Mouse (Mus musculus): Measurements from ENCODE around the gene Anks3. TPM values are rescaled to one million over a fixed set of nuclear protein-coding genes. Genes with fewer than 3 reads are reported as not detected.
A peak's percentile ranks its signal among the peaks of the same experiment; 100 is the strongest.

Gene Anks3
- polyA plus RNA-seq, 1 experiment from 2014 or later = 44.9 TPM

DNA sequence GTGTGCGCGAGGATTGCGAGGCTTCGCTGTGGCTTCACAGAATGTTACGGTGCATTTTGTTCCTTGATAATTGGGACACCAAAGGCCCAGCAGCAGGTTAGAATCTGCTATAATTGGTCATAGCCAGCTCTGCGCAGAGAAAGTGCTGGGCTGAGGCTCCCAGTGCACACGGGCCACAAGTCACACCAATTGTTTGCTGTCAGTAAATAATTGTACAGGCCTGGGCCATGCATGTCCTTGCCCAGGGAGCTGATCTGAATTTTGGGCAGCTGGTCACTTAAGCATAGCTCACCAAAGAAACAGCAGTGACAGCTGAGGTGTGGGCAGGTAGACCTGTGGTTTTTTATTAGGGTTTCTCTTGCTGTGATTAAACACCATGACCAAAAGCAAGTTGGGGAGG lies 36.0 kb downstream of the Anks3 start:
- ATAC-seq (ENCODE audit: insufficient read depth, low FRiP score, low TSS enrichment) (no peak), DNase-seq (ENCODE audit: low spot score) (no peak)
- no peaks in the 10 kb centered on the region for H3K27me3 ChIP-seq (ENCODE audit: control insufficient read depth, insufficient read depth, low read length)
- H3K27ac ChIP-seq (ENCODE audit: low read depth, low read length) = no peak overlapping the region
- no peaks in the 10 kb centered on the region for H3K9me3 ChIP-seq (ENCODE audit: control insufficient read depth, low read length)
- H3K9ac ChIP-seq (ENCODE audit: low read length) = no peak overlapping the region
- H3K4me1 ChIP-seq (ENCODE audit: control insufficient read depth, insufficient read depth, low read length) = no peaks in the 10 kb centered on the region
- H3K4me2 ChIP-seq (ENCODE audit: low read depth) = no peak overlapping the region
- H3K4me3 ChIP-seq (ENCODE audit: low read depth, low read length) = no peak overlapping the region
- WGBS = 96% methylated on average over 7 of the region's 7 CpGs
- peaks cover 8% of the 10 kb centered on the region for H3K36me3 ChIP-seq (ENCODE audit: control insufficient read depth, insufficient read depth, low read length)

DNA sequence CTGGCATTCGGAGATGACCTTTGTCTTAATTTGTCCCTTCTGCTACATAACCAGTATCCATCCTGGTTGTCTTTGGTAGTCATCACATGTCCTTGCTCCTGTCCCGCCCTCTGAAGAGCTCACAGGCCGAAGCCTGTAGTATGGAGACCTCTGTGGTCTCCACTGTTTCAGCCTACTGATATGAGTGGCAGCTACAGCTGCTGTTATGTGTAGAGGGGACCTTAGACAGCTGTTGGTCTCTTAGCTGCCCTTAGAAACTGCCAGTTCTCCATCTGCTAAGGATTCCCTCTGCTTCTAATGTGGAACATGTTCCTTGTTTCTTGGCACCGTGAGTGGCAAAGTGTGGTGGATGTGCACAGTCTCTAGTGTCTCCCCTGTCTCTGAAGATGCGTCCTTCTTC lies 40.0 kb downstream of the Anks3 start:
- Histone ChIP-seq H3K36me3 (ENCODE audit: control insufficient read depth, insufficient read depth, low read length) (peaks cover 4% of the 10 kb centered on the region), H3K27ac (ENCODE audit: low read depth, low read length) (no peak overlapping the region), H3K9me3 (ENCODE audit: control insufficient read depth, low read length) (no peaks in the 10 kb centered on the region), H3K27me3 (ENCODE audit: control insufficient read depth, insufficient read depth, low read length) (no peaks in the 10 kb centered on the region), H3K9ac (ENCODE audit: low read length) (no peak overlapping the region), H3K4me1 (ENCODE audit: control insufficient read depth, insufficient read depth, low read length) (no peaks in the 10 kb centered on the region), H3K4me3 (ENCODE audit: low read depth, low read length) (no peak overlapping the region), H3K4me2 (ENCODE audit: low read depth) (no peak overlapping the region)
- DNase-seq (ENCODE audit: low spot score) = no peak
- WGBS = 93% methylated on average over 5 of the region's 5 CpGs
- ATAC-seq (ENCODE audit: insufficient read depth, low FRiP score, low TSS enrichment) = no peak

DNA sequence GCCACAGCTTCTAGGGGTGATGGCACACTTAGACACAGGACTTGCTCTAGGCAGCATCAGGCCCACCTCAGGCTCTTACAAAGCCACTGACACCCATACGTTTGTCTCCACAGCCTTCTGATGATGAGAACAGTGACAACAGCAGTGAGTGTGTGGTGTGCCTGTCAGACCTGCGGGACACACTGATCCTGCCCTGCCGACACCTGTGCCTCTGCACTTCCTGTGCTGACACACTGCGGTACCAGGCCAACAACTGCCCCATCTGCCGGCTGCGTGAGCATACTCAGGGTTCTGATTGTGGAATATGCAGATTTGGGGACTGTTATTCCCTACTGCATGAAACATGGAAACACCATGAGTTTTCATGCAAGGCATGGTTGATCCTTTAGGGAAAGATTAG lies 41.5 kb downstream of the Anks3 start:
- peaks cover 2% of the 10 kb centered on the region; the same call in 1 of the 2 replicates for H3K36me3 ChIP-seq (ENCODE audit: control insufficient read depth, insufficient read depth, low read length)
- H3K4me3 ChIP-seq (ENCODE audit: low read depth, low read length) = no peak overlapping the region
- H3K27me3 ChIP-seq (ENCODE audit: control insufficient read depth, insufficient read depth, low read length) = no peaks in the 10 kb centered on the region
- no peak overlapping the region for H3K27ac ChIP-seq (ENCODE audit: low read depth, low read length)
- H3K9ac ChIP-seq (ENCODE audit: low read length) = no peak overlapping the region
- DNase-seq (ENCODE audit: low spot score) = no peak
- H3K9me3 ChIP-seq (ENCODE audit: control insufficient read depth, low read length) = no peaks in the 10 kb centered on the region
- ATAC-seq (ENCODE audit: insufficient read depth, low FRiP score, low TSS enrichment) = no peak
- no peaks in the 10 kb centered on the region for H3K4me1 ChIP-seq (ENCODE audit: control insufficient read depth, insufficient read depth, low read length)
- no peak overlapping the region for H3K4me2 ChIP-seq (ENCODE audit: low read depth)
- 87% methylated on average over 6 of the region's 6 CpGs for WGBS

DNA sequence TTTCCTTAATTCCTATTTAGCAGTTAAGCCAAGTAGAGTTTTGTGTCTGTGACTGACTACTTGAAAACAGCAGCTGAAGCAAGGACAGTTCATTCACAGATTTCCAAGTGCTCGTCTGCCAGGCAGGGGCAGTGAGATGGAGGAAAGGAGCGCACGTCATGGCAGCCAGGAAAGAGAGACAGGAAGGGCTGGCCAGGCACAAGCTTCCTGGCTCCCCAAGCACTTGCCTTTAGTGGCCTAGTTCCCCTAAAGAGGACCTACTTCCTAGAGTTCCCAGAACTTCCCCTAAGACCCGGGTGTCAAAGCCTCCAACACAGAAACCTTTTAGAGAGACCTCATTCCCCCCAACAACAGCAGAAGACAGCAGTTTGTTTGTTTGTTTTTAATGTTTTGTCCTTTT lies 43.4 kb downstream of the Anks3 start:
- 80% methylated on average over 4 of the region's 4 CpGs for WGBS
- Histone ChIP-seq H3K9ac (ENCODE audit: low read length) (no peak overlapping the region), H3K4me3 (ENCODE audit: low read depth, low read length) (no peak overlapping the region)

DNA sequence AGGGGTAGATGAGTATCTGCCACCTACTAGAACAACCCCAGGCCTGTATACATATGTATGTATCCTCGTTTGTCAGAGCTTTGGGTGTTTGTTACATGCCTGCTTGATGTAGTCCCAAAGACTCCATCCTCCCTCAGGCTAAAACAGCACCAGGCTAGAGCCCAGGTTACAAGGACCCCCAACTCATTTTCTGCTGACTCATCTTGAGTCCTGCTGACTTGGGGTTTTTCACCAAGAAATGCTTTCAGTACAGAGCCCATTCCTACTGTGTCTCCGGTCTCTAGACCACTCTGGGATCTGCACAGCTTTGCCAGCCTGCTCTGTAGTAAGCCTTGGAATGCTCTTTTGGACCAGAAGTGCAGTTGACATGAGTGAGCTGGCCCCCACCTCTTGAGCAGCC lies 47.4 kb downstream of the Anks3 start:
- no peak overlapping the region for H3K4me2 ChIP-seq (ENCODE audit: low read depth)
- ATAC-seq (ENCODE audit: insufficient read depth, low FRiP score, low TSS enrichment) (no peak), DNase-seq (ENCODE audit: low spot score) (no peak)
- H3K9ac ChIP-seq (ENCODE audit: low read length) = no peak overlapping the region
- no peak overlapping the region for H3K4me3 ChIP-seq (ENCODE audit: low read depth, low read length)
- peaks cover 3% of the 10 kb centered on the region for H3K36me3 ChIP-seq (ENCODE audit: control insufficient read depth, insufficient read depth, low read length)
- no peaks in the 10 kb centered on the region for H3K9me3 ChIP-seq (ENCODE audit: control insufficient read depth, low read length)
- 82% methylated on average over 2 of the region's 2 CpGs for WGBS
- no peaks in the 10 kb centered on the region for H3K4me1 ChIP-seq (ENCODE audit: control insufficient read depth, insufficient read depth, low read length)
- no peak overlapping the region for H3K27ac ChIP-seq (ENCODE audit: low read depth, low read length)
- H3K27me3 ChIP-seq (ENCODE audit: control insufficient read depth, insufficient read depth, low read length) = no peaks in the 10 kb centered on the region

More for the DNA sequence above, 43.4 kb downstream of the Anks3 start:
- Histone ChIP-seq H3K4me1 (ENCODE audit: control insufficient read depth, insufficient read depth, low read length) (no peaks in the 10 kb centered on the region), H3K27me3 (ENCODE audit: control insufficient read depth, insufficient read depth, low read length) (no peaks in the 10 kb centered on the region), H3K9me3 (ENCODE audit: control insufficient read depth, low read length) (no peaks in the 10 kb centered on the region), H3K36me3 (ENCODE audit: control insufficient read depth, insufficient read depth, low read length) (peaks cover 2% of the 10 kb centered on the region), H3K27ac (ENCODE audit: low read depth, low read length) (no peak overlapping the region), H3K4me2 (ENCODE audit: low read depth) (no peak overlapping the region)
- no peak for DNase-seq (ENCODE audit: low spot score)
- no peak for ATAC-seq (ENCODE audit: insufficient read depth, low FRiP score, low TSS enrichment)

DNA sequence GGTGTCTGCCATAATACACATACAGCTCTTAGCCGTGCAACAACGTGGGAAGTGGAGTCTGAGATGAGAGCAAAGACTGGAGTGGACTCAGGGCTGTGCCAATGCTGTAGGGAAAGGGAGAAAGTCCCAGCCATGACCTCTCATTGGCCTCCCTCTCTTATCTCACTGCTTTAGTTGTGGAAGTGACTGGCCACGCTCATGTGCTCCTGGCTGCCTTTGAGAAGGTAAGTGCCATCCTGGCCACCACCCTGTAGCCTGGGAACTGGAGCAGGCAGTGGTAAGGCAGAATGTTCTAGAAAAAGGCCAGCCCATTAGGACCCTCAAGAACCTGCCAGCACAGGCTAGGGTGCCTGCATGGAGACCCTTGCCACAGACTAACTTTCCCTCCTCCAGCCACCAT lies 48.1 kb downstream of the Anks3 start:
- WGBS = 93% methylated on average over 3 of the region's 3 CpGs
- no peak for DNase-seq (ENCODE audit: low spot score)

DNA sequence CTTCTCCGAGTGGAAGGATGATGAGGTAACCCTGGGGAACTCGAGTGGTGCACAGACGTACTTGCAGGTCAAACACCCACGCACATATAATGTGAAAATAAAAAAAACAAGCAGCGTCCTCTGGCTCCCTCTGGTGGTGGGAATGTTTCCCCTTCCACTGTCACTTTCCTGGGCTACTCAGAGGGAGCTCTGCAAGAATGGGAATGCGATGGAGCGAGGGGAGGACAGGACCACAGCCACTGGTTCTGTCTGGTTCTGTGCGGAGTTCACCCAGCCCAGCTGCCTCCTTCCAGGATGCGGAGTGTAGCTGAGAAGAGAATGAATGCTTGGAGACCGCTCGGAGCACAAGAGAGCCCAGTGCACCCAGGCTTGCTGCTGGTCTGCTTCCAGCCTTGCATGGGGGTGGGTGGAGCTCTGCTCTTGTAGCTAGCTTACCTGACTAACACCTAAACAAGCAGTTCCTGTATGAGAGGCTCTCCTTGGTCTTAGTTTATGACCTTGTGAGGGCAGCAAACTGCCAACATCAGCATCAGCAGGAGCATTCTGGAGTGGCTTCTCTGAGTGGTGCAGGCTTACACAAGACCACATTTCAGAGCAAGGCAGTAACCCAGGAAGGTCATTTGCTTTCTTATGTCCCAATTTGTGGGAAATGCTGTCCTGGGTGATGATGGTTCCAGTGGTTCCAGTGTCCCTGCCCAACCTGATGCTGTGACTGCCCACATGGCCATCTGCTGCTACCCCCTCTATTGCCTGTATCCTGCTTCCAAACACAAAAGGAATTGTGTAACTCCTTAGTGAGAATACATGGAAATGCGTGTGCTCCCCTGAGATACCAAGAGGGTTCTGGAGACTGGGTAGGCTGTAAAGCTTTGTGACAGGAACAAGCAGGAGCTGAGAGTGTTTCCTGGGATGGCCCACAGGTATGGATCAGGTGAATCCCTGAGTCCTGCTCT lies 49.9 kb downstream of the Anks3 start:
- no peak overlapping the region for H3K27ac ChIP-seq (ENCODE audit: low read depth, low read length)
- ATAC-seq (ENCODE audit: insufficient read depth, low FRiP score, low TSS enrichment) = no peak

More for the DNA sequence above, 48.1 kb downstream of the Anks3 start:
- H3K36me3 ChIP-seq (ENCODE audit: control insufficient read depth, insufficient read depth, low read length) = peaks cover 4% of the 10 kb centered on the region
- no peak overlapping the region for H3K4me2 ChIP-seq (ENCODE audit: low read depth)
- H3K9me3 ChIP-seq (ENCODE audit: control insufficient read depth, low read length) = no peaks in the 10 kb centered on the region
- no peaks in the 10 kb centered on the region for H3K27me3 ChIP-seq (ENCODE audit: control insufficient read depth, insufficient read depth, low read length)
- H3K27ac ChIP-seq (ENCODE audit: low read depth, low read length) = no peak overlapping the region
- H3K4me3 ChIP-seq (ENCODE audit: low read depth, low read length) = no peak overlapping the region
- no peak overlapping the region for H3K9ac ChIP-seq (ENCODE audit: low read length)
- ATAC-seq (ENCODE audit: insufficient read depth, low FRiP score, low TSS enrichment) = no peak
- no peaks in the 10 kb centered on the region for H3K4me1 ChIP-seq (ENCODE audit: control insufficient read depth, insufficient read depth, low read length)

DNA sequence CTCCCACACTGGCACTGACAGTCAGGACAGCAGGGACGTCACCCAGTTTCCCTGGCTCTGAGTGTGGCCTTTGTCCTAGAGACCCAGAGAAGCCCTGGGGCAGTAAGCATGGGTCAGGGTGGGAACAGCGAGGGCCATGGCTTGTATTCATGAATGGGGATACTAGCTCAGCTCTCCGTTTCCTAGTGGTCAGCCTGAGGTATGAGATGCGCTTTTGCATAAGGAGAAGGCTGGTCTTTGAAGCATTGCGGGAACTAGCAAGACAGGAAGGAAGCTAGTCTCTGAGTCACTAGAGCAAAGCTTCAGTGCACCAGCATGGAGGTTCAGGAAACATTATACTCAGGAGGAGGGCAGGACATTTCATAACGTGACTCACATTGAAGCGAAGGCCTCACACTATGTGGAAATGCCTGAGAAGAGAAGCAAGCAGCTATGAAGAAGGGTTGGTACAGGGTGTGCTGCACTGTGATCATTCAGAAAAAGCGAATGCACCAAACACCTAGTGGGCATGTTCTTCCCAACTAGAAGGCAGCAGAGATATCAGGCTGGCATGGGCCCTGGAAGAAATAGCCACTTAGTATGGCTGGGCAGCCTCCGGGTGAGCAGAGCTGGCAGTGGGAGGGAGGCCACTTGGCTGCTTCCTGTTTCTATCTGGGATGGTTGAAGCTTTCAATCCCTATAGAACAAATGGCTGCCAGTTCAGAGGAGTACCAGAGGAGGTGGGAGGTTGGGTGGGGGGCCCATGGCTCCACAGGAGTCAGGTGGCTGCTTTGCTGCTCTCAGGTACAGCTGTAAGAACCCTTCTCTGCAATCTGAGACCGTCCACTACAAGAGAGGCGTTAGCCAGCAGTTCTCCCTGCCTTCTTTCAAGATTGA lies 50.9 kb downstream of the Anks3 start:
- H3K36me3 ChIP-seq (ENCODE audit: control insufficient read depth, insufficient read depth, low read length) = peaks cover 6% of the 10 kb centered on the region
- H3K4me1 ChIP-seq (ENCODE audit: control insufficient read depth, insufficient read depth, low read length) = no peaks in the 10 kb centered on the region
- H3K9ac ChIP-seq (ENCODE audit: low read length) = no peak overlapping the region
- DNase-seq (ENCODE audit: low spot score) (no peak), ATAC-seq (ENCODE audit: insufficient read depth, low FRiP score, low TSS enrichment) (no peak)
- H3K27me3 ChIP-seq (ENCODE audit: control insufficient read depth, insufficient read depth, low read length) = no peaks in the 10 kb centered on the region
- WGBS = 79% methylated on average over 11 of the region's 11 CpGs
- H3K4me2 ChIP-seq (ENCODE audit: low read depth) = no peak overlapping the region
- H3K4me3 ChIP-seq (ENCODE audit: low read depth, low read length) = no peak overlapping the region
- no peaks in the 10 kb centered on the region for H3K9me3 ChIP-seq (ENCODE audit: control insufficient read depth, low read length)
- 0 out of 2 replicates have a peak overlapping the region, but pooled peaks have one; percentile 10 for H3K27ac ChIP-seq (ENCODE audit: low read depth, low read length)

More for the DNA sequence above, 49.9 kb downstream of the Anks3 start:
- peak; percentile 77 for DNase-seq (ENCODE audit: low spot score)
- Histone ChIP-seq H3K4me2 (ENCODE audit: low read depth) (no peak overlapping the region), H3K4me1 (ENCODE audit: control insufficient read depth, insufficient read depth, low read length) (no peaks in the 10 kb centered on the region), H3K36me3 (ENCODE audit: control insufficient read depth, insufficient read depth, low read length) (peaks cover 4% of the 10 kb centered on the region), H3K4me3 (ENCODE audit: low read depth, low read length) (no peak overlapping the region), H3K9me3 (ENCODE audit: control insufficient read depth, low read length) (no peaks in the 10 kb centered on the region), H3K27me3 (ENCODE audit: control insufficient read depth, insufficient read depth, low read length) (no peaks in the 10 kb centered on the region), H3K9ac (ENCODE audit: low read length) (no peak overlapping the region)
- WGBS = 38% methylated on average over 12 of the region's 12 CpGs

Measured in neural tube, embryonic 11.5 days (tissue).